8 mouse cellular contexts compared by ENCODE assay signal in the genomic region with DNA sequence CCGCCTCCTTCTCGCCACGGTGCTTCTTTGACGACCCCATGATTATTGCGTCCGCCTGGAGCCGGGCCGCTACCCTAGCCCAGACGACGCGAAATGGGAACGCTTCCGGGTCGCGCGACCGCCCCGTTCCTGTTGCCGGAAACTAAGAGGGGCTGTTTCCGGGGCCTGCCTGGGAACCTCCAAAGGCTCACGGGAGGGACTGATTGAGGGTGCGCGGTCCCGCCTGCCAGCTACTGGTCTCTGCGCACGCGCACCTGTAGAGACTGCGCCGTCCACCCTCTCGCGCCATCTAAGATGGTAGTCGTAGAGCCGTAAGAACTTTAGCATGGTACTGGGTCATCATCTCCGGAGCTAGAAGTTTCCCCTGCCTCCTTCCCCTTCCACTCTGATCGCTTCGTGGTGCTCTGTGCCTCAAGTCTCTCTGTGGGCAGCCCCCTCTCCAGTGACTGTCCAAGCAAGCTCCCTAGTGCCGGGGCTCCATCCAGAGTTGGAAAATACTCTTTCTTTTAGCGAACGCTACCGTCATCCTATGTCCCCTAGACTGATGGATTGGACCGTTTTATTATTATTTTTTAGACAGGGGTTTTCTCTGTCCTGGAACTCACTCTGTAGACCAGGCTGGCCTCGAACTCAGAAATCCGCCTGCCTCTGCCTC. TPM values are rescaled to one million over a fixed set of nuclear protein-coding genes. Genes with fewer than 3 reads are reported as not detected.
DNase-seq lines count a peak whose midpoint lies in the region; ATAC-seq lines count a peak whose summit lies in the region.

A gene (minus strand): TSS at position 116 of the 655 bp plus-strand sequence.

- peak within 1 kb of the TSS; percentile 98 for H3K9ac ChIP-seq in hindbrain, embryonic 12.5 days

- no peaks in the 10 kb centered on the region for H3K9me3 ChIP-seq in hindbrain, embryonic 12.5 days (replicated peaks)

- H3K27ac ChIP-seq in hindbrain, embryonic 12.5 days, result peak within 1 kb of the TSS; percentile 89

- WGBS in hindbrain, embryonic 12.5 days, result 2% methylated on average over 43 of the region's 43 CpGs

- peaks cover 13% of the 10 kb centered on the region for H3K36me3 ChIP-seq in hindbrain, embryonic 12.5 days

- peak within 1 kb of the TSS; percentile 97 for H3K4me2 ChIP-seq in hindbrain, embryonic 12.5 days (replicated peaks)

- DNase-seq in NIH3T3 (ENCODE audit: low read depth), result peak; percentile 98
- DNase-seq in cerebellum, postnatal 10 days, result peak; percentile 96 to 97
- peak; percentile 92 to 93 for DNase-seq in frontal cortex, postnatal 10 days (ENCODE audit: low spot score in 2 of 2)
- DNase-seq in layer of hippocampus, postnatal 14 days (ENCODE audit: low spot score in 2 of 2), result peak; percentile 91 to 97
- peak; percentile 95 for DNase-seq in lung, postnatal 14 days
- peak; percentile 93 for DNase-seq in retina, adult 2 months (ENCODE audit: low read depth, low spot score)
- DNase-seq in thymus, postnatal 36 days, result peak; percentile 91 to 95

- H3K4me3 ChIP-seq in hindbrain, embryonic 12.5 days, result peak within 1 kb of the TSS; percentile 100

- no peaks in the 10 kb centered on the region for H3K27me3 ChIP-seq in hindbrain, embryonic 12.5 days

- ATAC-seq in hindbrain, embryonic 12.5 days (ENCODE audit: low FRiP score), result peak; percentile 95

- H3K4me1 ChIP-seq in hindbrain, embryonic 12.5 days, result peaks cover 31% of the 10 kb centered on the region

RNA-seq across cellular contexts. Expression of the gene that starts here (rescaled TPM):
- polyA plus RNA-seq in hindbrain, embryonic 12.5 days (2016; fragmentation: Nextera tagmentation; extraction: Ambion mirVana), result 106 and 111 TPM in 2 replicates
- 10 to 100 TPM; 81.1 to 91.5 TPM for total RNA-seq in layer of hippocampus, postnatal 14 days (2021)

Comparison
In these comparisons a context has a peak if more than half of its experiments do, and no peak if none do; other contexts are left out.
1. Peak in every context shown above with its lines: DNase-seq, ATAC-seq, H3K4me3 ChIP-seq and H3K27ac ChIP-seq.